Mouse (Mus musculus): ENCODE results near the gene Cyp2s1. TPM values are rescaled to one million over a fixed set of nuclear protein-coding genes. Genes with fewer than 3 reads are reported as not detected.
A peak's percentile ranks its signal among the peaks of the same experiment; 100 is the strongest.

Cyp2s1 gene
- polyA plus RNA-seq, 1 experiment, result 5.4 TPM

DNA sequence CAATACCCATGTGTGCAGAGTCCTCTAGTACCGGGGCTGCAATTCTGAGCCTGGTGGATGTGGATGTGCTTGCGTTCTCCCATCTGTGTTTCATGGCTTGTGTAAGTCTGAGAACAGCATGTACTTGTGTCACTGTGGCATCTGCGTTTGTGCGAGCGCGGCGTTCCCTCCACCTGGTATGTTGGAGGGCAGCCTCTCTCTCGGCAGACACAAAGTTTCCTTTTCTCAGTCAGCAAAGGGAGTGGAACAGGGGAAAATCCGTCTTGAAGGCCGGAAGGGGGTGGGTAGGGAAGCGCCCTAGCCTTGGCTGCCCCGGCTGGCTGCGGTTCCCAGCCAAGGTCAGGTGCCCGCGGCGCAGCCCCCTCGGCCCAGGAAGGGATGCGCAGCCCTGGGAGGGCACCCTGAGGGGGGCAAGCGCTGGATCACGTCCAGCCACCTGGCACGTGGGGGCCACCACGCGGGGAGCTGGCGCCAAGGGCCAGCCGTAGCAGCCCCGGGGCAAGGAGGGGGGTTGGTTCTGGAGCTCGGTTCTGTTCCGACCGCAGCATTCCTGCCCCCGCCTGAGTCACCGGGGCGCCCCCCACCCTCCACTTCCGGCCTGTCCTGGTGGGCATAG is 35.3 kb downstream of the Cyp2s1 start:
- DNase-seq (ENCODE audit: low read depth), result no peak

DNA sequence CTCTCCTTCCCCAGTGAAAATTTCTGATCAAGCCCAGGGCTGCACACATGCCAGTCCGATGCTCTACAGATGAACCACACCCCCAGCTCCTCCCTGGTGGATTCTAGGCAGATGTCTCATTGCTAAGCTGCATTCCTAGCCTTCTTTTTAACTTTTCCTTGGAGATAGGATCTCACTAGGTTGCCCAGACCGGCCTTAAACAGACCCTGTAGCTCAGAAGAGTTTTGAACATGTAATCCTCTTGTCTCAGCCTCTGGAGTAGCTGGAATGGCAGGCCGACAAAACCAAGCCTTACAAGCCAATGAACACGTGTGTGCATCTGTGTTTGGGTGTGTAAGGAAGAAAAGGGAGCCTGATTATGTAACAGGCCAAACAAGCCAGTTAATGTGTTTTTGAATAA is 36.0 kb downstream of the Cyp2s1 start:
- no peak for DNase-seq (ENCODE audit: low read depth)

DNA sequence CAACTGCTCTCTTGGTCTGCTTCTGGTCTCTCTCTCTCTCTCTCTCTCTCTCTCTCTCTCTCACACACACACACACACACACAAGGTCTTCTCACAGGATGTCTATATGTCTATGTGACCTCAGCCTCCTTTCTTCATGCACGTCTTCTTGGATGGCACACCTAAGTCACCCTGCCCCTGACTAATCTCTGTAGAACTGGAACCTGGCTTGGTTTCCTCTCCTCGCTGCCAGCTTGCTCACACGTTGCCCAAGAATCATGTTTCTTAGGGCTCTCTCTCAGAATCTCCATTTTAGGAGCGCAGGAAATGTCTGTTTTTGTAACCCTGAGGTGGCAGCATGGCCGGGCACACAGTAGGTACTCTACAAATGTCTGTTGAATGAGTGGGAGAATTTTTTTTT is 36.7 kb downstream of the Cyp2s1 start:
- DNase-seq (ENCODE audit: low read depth), result no peak

DNA sequence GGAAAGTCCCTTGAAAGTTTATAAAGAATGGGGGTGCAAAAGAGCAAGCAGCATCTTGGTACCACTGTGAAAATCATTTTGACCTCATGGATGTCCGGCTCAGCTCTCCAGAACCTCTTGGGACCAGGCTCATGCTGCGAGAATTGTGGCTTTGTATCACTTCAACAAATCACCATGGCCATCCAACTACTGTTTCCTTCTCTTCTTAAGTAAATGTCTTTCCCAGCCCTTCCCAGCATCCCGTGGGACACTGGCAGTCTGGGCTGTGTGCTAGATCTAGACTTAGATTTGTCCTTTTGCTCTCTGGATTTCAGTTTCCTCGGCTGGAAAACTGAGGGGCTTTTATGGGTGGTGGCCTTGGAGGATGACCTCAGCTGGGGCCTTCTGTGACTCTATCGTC is 48.5 kb downstream of the Cyp2s1 start:
- DNase-seq (ENCODE audit: low read depth), result no peak

DNA sequence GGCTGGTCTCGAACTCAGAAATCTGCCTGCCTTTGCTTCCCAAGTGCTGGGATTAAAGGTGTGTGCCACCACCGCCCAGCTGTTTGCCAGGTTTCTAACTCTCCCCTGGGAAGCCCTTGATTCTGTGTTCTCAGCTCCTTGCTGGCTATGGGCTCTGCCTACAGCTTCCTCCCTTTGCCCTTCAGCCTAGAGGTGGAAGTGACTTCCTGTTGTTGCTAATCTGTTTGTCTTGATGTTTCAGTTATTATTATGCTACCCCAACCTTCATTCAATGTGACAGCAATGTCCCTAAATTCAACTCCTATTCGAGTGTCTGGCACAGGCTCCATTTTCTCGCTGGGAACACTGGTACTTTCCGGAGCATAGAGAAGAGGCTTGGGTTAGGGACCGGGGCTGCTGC is 50.6 kb downstream of the Cyp2s1 start:
- DNase-seq (ENCODE audit: low read depth), result no peak

DNA sequence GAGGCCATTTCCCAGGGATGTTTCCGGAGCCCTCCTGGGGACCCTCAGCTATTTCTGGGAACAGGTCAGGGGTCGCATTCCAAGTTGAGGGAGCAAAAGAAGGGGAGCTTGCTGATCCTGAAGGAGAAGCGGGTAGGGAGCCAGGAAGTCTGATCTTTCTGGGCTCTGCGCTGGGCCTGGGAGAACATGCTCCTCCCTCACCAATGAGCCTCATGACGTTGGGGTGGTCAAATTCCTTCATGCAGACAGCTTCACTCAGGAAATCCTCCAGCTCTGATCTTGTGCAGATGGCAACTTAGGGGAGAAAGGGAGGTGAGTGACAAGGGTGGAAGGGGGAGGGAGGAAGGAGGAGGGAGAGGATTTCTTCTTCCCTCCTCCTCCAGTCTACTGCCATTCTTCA is 52.5 kb downstream of the Cyp2s1 start:
- no peak for DNase-seq (ENCODE audit: low read depth)

DNA sequence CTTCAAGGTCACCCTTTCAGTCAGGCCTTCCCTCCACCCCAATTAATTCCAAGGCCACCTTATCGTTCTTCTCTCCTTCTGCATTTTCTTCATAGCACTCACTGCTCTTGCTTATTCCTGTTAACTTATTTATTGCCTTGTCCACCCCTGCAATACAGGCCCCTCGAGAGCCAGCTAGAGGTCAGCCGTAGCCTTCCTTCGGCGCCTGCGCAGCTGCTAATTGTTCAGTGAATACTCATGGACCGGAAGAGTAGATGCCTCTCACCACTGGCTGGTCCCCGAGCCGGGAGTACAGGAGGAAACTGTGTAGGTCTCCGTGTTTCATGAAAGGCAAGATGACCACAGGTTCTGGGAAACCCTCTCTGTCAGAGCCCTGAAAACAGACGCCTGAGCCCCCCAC is 53.0 kb downstream of the Cyp2s1 start:
- no peak for DNase-seq (ENCODE audit: low read depth)

DNA sequence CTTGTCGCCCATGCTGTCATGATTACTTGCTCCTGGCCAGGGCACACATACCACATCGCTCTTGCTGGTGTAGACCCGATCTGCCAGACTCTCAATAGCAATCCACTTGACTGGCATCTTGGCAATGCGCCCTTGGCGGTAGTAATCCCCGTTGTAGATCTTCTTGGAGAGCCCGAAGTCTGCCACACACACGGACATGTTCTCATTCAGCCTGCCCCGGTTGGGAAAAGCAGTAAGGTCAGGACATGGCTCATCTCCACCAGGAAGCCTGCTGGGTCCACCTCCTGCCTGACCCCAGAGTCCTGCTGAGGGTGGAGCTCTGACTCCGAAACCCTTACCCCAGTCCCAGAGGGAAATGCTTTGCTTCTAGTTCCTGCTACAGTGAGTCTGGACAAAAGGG is 55.4 kb downstream of the Cyp2s1 start:
- no peak for DNase-seq (ENCODE audit: low read depth)

DNA sequence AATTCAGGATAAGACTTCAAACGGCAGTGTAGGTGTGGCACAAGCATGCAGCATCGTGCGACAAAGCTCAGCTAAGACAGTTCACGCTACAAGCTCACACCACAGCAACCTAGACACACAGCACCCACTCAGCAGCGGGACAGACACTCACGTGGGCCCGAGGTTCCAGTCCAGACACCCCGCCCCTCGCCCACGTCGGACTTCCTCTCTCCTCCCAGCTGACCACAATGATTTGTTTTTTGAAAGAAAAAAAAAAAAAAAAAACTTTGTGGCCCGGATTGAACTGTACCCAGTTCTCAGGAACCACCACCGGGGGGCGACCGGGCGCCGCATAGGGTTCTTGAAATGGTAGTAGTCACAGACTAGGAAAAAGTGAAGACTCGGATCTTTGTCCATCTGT is 60.7 kb downstream of the Cyp2s1 start:
- DNase-seq (ENCODE audit: low read depth), result no peak

DNA sequence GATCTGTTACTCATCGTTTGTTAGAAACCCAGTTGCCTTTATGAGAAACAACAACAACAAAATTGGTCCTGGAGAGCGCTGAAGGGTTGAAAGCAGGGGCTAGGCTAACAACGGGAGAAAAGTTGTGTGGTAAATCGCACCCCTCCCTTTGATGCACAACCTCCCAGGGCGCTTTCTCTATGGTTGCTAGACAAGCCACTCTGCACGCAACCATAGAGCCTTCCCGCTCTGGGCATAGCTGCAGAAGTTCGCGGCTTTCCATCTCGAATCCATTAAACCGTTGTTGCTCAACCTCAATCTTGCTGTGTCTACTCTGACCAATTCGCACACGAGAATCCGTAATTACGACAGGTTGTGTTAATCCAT is 61.3 kb downstream of the Cyp2s1 start:
- peak; percentile 45 for DNase-seq (ENCODE audit: low read depth)

DNA sequence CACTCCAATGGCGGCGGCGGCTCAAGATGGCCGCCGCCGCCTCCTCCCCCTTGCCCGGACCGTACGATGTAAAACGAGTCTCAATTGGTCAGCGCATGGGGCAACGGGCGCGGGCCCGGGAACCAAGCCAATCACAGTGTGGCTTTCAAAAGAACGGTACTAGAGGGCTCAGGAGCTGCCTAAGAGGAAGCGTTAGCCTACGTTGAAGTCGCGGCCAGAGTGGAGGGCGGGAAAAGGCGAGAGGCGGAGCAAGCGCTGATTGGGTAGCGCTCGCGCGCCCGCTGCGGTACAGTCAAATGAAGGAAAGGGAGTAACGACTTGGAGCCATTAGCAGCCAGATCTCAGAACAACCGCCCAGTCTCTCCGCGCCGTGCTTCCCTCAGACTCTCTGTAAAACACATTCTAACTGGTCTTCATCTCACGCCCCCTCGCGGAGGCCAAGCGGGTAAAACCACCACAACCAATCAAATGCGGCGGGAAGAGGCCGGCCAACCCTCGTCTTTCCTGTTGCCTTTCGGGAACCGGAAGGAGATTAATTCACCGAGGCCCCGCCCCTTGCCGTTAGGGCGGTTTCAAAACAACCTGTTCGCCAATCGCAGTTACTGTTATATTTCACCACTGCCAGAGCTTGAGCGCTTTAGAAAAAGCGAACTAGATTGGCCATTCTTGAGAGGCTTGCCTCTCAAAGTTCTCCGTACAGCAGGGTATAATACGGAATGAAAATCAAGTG is 61.8 kb downstream of the Cyp2s1 start, which contains the start of gene Hnrnpul1:
TSS of gene Hnrnpul1 (minus strand) at position 20 of the 730 bp plus-strand sequence.
- peak; percentile 94 for DNase-seq (ENCODE audit: low read depth)

DNA sequence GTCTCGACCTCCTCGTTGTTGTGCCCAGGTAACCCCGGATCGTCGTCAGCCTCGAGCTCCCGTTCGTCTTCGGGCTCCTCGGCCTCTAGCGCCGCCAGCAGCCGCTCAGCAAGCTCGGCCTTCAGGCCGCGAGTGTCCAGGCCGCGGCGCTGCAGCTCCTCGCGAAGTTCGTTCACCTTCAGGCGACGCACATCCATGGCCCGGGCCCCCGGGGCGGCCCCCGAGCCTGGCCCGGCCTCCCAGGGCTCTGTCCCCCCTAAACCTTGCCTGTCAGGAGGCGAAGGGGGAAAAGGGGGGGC is 62.3 kb downstream of the Cyp2s1 start:
- no peak for DNase-seq (ENCODE audit: low read depth)

DNA sequence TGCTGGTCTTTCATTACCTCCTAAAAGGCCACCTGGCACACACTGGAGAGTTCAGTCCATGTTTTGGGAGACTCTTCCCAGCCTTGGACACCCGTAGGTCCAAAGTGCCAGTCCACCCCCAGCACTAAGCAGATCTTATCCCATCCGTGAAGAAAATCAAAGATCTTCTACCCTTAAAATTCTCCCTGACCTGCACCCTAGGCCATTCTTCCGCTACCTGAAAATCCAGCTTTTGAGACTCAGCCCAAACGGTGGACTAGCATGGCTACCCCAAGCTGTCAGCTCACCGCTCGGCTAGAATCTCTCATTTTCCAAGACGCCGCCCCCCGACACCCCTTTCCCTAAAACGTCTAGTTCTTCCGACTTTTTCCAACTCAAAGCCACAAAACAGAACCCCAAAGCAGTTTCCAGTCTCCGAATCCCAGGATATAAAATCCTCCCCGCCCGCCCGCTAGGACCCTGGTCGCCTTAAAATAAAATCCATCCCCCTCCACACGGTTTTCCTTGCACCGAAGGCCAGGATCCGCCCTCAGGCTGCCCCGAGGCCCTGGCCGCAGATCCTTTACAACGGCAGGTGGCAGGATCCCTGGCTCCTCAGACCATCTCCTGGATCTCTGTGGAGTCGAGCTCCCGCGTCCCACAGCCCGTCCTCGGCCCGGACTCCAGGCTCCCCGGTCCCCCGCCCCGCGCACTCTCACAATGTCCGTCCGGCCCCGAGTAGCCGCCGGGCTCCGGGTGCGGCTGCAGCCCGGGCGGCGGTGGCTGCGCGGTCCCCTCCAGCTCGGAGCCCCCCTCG is 62.9 kb downstream of the Cyp2s1 start:
- DNase-seq (ENCODE audit: low read depth), result no peak

DNA sequence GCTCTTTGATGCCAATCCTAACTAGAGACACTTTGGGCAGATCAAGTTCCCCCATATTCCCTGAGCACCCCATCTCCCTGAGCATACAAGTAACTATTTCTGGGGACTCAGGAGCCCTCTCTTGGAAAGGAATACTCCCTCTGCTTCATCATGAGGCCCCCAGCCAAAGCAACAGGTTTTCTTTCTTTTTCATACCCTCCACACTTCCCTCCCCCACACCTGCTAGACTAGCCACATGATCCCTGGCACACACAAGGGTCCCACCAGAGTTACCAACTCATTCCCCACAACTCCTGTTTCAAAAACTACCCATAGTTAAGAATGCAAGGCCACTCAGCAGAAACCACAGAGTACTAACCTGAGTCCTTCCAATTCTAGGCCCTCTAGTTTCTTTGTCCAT is 63.6 kb downstream of the Cyp2s1 start:
- DNase-seq (ENCODE audit: low read depth), result no peak

Other genes starting within 250 kb of the Cyp2s1 start
- gene Erich4, start 201.0 kb downstream of the Cyp2s1 start, polyA plus RNA-seq (2012; rRNA removed), result 0.20 and 0.33 TPM in 2 replicates
- gene Dmac2, start 197.5 kb downstream of the Cyp2s1 start, polyA plus RNA-seq (2012; rRNA removed), result 28.5 and 28.9 TPM in 2 replicates
- gene B3gnt8, start 190.3 kb downstream of the Cyp2s1 start, polyA plus RNA-seq (2012; rRNA removed), result 13.8 and 15.5 TPM in 2 replicates
- gene Bckdha, start 157.9 kb downstream of the Cyp2s1 start, polyA plus RNA-seq (2012; rRNA removed), result 199 and 232 TPM in 2 replicates
- gene Exosc5, start 157.7 kb downstream of the Cyp2s1 start, polyA plus RNA-seq (2012; rRNA removed), result 54.8 and 66.2 TPM in 2 replicates
- gene Tmem91, start 141.7 kb downstream of the Cyp2s1 start, polyA plus RNA-seq (2012; rRNA removed), result 3.5 and 4.1 TPM in 2 replicates
- 42.3 and 46.3 TPM in 2 replicates for gene B9d2, start 136.1 kb downstream of the Cyp2s1 start, polyA plus RNA-seq (2012; rRNA removed)
- 32.4 and 52.4 TPM in 2 replicates for gene Tgfb1, start 129.9 kb downstream of the Cyp2s1 start, polyA plus RNA-seq (2012; rRNA removed)
- gene Ccdc97, start 97.8 kb downstream of the Cyp2s1 start, polyA plus RNA-seq (2012; rRNA removed), result 46.3 and 54.6 TPM in 2 replicates
- 32.1 and 58.5 TPM in 2 replicates for gene Hnrnpul1, start 62.2 kb downstream of the Cyp2s1 start, polyA plus RNA-seq (2012; rRNA removed)
- 56.1 and 57.0 TPM in 2 replicates for gene Axl, start 28.2 kb downstream of the Cyp2s1 start, polyA plus RNA-seq (2012; rRNA removed)
- 0.42 and 0.46 TPM in 2 replicates for gene Cyp2b10, start 80.7 kb upstream of the Cyp2s1 start, polyA plus RNA-seq (2012; rRNA removed)
- gene Cyp2b13, start 244.6 kb upstream of the Cyp2s1 start, polyA plus RNA-seq (2012; rRNA removed), result 0.10 TPM in 1 of 2 replicates, not detected in the other